Mouse (Mus musculus) right cerebral cortex, adult 2 months (tissue): Measurements from ENCODE around the gene Tmem132d.
"Not testable (repeated sequence)": the region's sequence is repeated elsewhere in the genome, so short reads cannot be mapped to it uniquely, and the experiment has no call there.

Experiments
- DNase-seq, 2 experiments: peaks; one replicate each; pipeline ENCODE4 v3.0.0; 2021 to 2022; ENCODE audit warnings: low spot score in 2 of 2

Gene Tmem132d

DNA sequence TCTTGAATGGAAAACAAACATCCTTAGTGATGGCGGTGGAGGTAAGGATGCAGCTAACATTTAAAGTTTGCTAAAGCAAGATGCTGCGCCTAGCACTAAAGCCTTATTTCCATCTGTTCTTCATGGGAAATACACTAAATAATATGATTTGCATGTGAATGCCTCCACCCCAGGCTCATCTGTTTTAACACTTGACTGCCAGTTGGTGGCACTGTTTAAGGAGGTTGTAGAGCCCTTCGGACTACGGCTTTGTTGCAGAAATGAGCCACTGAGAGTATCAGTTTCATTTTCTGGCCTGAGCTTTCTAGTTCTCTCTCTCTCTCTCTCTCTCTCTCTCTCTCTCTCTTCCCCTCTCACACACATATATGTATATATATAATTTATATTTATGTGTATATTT is 632.0 kb downstream of the Tmem132d start:
- DNase-seq, result peak in 1 of 2 experiments; percentile 16

DNA sequence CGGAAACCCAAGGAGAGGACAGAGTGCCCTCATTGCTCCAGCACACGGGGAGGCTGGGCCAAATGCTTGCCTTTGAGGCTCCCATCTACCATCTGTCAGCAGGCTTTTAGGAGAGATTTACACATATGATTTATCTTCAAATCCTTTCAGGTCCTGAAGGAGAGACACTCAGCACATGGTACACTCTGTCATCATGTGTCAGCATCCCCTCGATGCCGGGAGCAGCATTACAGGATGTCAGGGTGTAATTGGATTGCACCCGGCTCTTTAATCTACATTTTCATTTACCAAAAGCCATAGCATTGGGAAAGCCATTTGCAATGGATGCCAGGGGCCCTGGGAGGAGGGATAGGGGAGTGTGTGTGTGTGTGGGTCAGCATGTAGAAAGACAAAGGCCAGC is 651.7 kb downstream of the Tmem132d start:
- DNase-seq, result no peak

DNA sequence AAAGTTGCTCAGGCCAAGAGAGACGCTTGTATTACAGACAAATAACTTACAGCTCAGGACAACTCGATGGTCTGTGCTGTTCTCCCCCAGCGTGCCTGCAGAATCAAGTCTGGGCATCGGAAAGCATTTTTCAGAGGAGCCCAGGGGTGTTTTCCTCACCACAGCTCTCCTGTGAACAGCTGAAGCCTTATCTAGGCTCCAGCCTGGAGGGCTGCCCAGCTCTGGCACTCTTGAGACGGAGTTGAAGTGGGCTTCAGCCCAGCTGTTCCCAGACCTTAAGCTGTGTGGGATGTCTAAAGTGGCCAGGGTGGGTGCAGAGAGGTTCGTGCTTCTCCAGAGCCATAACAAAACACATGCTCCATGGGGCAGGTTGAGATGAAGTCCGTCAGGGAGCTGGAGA is 657.1 kb downstream of the Tmem132d start:
- DNase-seq, result peak; percentile 8 to 20

DNA sequence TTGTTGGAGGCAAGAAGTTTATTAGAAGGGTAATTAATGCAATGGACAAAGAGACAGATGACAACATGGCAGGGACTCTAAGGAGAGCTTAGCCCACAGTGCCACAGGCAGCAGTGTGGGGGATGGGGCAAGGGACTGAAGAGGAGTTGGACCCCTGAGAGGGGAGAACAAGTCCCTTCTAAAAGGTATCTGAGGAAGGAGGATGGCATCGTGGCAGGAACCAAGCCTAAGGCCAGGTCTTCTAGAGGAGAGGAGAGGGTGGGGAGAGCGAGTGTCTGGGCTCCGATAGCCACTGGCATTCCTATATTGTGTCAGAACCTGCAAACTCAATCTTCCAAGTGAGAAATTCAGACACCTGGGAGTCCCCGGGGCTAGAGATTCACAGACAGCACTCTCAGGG is 674.3 kb downstream of the Tmem132d start:
- DNase-seq, result no peak

DNA sequence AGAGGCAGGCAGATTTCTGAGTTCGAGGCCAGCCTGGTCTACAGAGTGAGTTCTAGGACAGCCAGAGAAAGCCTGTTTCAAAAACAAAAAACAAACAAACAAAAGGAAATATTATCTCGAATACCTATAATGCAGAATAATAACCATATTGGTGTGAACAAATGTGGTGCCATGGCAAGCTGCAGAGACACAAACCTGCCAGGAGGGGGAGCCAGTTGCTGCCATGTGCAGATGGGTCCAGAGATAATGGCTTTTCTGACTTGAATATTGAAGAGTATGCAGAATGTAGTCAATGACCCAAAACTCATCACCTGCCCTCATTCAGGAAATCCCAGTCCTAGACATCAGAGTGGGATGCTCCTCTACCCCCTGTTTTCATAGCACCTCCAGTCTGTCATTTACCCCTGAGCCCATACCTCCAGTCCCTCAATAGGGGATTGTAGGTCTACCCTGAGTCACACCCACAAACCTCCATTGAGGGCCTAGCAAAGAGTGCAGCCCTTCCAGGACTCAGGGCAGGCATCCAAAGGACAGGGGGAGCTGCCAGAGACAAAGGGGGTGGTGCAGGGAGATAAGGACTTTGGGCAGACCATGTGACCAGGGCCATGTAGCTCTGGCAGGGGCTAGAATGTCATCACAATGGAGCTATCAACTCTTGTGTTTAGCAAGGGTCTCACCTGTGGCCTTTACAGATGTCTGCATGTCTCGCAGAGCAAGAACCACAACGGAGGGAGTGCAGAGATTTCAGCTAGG is 676.0 kb downstream of the Tmem132d start:
- no peak for DNase-seq

DNA sequence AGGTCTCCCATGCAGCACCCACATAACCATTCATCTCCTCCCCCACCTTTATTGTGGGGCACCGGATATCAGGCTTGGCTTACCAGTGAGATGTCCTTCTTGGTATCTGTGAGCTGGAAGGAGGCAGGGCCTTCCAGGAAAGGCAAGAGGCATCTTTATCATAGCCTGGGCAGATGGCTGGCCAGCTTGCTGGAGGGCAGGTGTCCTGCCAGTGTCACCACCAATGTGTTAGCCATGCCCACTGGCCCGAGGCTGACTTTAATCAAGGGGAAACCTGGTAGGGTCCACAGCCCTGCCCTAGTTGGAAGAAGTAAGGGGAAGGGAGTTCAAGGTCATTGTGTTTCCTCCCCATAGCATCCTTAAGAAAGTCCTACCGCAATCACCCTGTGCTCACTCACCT is 676.9 kb downstream of the Tmem132d start:
- DNase-seq, result no peak

DNA sequence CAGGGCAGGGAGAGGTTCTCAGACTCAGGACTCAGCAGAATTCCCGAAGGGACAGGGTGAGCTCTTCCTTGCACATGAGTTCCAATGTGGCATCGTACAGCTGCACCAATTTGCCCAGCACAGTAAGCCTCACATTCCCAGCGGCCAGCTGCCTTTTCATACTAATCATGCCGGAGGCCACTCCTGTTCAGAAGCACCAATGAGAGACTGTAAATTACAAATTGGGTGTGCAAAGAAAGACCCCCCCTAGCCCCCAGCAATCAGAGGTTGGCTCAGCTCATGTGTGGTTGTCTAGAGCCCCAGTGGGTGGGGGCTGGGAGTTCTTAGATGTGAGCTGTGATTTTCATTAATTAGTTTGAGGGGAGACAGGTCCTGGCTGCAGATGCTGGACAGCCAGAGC is 677.3 kb downstream of the Tmem132d start:
- no peak for DNase-seq

DNA sequence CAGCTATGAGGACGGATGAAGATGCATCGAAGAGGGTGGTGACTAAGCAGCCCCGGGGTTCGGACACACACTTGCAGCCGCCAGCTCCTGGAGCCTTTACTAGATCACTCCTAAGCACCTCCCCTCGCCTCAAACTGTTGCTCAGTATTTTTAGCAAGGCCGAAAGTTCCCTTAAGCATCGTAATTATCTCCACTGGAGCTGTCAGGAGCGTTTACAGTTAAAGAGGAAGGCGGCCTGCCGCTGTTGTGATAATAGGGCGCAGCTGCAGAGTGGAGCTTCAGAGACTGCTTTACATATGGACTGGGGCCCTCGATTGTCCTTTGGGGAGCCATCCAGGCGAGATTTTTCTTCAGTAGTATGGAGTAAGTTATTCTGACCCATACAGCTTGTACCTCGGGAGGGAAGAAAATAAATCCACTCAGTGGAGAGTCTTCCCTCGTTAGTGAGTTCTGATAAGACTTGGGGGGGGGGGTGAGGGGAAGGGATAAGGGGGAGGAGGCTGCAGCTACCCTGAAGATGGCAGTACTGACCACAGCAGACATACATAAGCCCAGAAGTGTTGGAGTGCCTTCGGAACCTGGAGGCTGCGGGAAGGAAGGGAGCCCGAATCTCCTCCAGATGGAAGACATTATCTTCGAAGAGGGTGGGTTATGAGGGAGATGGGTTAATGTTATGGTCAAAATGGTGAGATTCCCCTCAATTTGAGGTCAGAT is 681.5 kb downstream of the Tmem132d start:
- peak; percentile 6 to 8 for DNase-seq

DNA sequence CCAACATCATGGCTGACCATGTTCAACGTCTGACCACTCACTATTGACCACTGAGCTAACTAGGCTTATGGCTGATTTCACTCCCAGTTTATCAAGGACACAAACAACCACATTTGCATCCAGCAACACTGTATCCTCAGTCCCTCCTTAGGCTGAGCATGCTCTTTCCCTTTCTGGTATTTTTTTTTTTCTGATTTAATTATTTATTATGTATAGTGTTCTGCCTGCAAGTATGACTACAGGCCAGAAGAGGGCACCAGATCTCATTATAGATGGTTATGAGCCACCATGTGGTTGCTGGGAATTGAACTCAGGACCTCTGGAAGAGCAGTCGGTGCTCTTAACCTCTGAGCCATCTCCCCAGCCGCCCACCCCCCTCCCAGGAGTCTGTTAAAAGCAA is 683.3 kb downstream of the Tmem132d start:
- not testable (repeated sequence) for DNase-seq

DNA sequence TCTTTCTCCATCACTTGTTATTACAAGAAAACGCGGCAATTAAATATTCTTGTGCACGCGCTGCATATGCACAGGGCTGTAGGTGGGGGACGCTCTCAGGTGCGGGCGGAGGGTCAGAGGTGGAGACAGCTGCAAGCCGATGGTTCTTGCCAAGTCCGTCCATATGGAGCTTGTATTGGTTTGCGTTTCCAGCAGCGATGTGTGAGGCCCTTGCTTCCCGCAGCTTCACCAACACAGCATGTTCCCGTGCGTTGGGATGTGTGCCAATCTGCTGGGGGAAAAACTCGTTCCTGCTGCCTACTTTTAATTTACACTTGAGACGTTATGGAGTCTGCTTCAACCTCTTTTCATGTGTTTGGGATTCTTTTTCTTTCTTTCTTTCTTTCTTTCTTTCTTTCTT is 691.5 kb downstream of the Tmem132d start:
- peak; percentile 71 for DNase-seq
